Mouse (Mus musculus): ENCODE data around the gene Cd300c2. TPM values are rescaled to one million over a fixed set of nuclear protein-coding genes. Genes with fewer than 3 reads are reported as not detected.
"Not testable (repeated sequence)": the region's sequence is repeated elsewhere in the genome, so short reads cannot be mapped to it uniquely, and the experiment has no call there.

The Cd300c2 gene
- polyA plus RNA-seq (2012), result not detected in 2 replicates

DNA sequence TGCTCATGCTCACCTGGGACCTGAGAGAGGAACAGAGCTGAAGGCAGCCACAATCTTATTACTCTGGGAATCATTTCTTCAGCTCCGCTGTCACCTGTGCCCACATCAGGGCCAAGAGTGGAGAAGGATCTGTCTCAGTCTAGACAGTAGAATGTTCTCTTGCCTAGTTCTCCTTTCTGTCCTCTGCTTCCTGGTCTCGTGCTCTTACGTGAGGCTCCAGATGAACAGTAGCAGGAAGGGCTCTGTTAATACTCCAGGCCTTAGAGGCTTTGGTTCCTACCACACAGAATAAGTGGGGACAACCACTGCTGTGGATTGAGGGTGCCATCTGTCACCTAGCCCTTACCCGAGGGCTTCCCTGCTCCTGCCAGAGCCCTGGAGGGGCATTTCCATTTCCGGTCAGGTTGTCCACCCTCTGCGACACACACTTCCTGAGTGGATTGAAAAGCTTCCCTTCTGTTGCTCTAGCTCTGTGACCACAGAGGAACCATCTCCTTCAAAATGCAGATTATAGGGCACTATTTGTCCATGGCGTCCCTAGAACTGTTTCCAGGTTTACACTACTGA, at the start of gene Cd300c2:
Gene Cd300c2 (minus strand): TSS at position 407 of the 567 bp plus-strand sequence.
- no peak for TF ChIP-seq GATA1 (IDR thresholded peaks at IDR 0.05; ENCODE audit: low read length)

DNA sequence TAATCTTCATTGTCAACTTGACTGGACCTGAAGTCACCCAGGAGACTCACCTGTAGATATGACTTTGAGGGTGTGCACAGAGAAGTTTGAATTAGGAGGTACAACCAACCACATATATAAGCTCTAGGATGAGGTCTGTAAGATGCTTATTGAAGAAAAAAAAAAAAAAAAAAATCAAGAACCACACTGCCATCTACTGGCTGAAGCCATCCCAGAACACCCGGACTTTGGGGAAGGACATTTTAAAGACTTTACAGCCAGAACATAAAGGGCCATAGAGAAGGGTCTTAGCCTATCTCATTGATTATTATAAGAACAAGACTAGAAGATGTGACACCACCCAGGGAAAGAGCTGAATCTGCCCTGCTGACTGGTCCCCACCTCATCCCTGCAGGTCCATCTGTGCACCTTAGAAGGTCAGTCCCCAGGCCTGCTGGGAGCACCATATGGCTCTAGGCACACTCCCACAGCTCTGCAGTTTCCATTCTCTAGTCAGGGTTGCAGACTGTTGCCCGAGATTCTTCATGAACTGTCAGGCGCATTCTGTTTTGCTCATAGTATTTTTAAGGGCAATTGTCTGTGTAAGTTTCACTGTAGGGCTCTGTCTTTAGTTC, 47.7 kb upstream of the Cd300c2 start:
- no peak for TF ChIP-seq GATA1 (IDR thresholded peaks at IDR 0.05; ENCODE audit: low read length)

DNA sequence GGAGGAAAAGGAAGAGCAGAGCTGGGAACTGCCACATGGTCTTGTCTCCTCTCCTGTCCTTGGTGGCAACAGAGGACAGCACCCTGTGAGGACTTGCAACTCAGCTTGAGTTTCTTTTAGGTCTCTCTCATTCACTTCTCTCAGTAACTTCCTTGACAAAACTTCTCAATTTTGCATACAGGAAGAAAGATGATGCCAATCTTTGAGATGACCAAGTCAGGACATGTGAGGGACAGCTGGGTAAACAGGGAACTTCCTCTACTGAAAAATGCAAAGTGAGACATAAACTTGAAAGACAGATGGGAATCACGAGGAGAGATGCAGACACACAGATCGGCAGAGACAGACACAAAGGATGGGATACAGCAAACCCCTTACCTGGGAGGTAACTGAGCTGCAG, 46.6 kb upstream of the Cd300c2 start, which contains the start of gene Cd300ld3:
Gene Cd300ld3 (minus strand): TSS at position 151 of the 400 bp plus-strand sequence.
- no peak for TF ChIP-seq GATA1 (IDR thresholded peaks at IDR 0.05; ENCODE audit: low read length)

DNA sequence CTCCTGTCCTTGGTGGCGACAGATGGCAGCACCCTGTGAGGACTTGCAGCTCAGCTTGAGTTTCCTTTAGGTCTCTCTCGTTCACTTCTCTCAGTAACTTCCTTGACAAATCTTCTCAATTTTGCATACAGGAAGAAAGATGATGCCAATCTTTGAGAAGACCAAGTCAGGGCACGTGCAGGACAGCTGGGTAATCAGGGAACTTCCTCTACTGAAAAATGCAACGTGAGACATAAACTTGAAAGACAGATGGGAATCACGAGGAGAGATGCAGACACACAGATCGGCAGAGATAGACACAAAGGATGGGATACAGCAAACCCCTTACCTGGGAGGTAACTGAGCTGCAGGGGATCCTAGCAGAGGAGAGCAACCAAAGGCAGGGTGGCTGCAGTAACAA, 36.0 kb upstream of the Cd300c2 start, which contains the start of gene Cd300ld5:
Gene Cd300ld5 (minus strand): TSS at position 101 of the 400 bp plus-strand sequence.
- TF ChIP-seq GATA1 (IDR thresholded peaks at IDR 0.05; ENCODE audit: low read length), result not testable (repeated sequence)

DNA sequence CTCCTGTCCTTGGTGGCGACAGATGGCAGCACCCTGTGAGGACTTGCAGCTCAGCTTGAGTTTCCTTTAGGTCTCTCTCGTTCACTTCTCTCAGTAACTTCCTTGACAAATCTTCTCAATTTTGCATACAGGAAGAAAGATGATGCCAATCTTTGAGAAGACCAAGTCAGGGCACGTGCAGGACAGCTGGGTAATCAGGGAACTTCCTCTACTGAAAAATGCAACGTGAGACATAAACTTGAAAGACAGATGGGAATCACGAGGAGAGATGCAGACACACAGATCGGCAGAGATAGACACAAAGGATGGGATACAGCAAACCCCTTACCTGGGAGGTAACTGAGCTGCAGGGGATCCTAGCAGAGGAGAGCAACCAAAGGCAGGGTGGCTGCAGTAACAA, 25.2 kb upstream of the Cd300c2 start, which contains the start of gene Cd300ld4:
Gene Cd300ld4 (minus strand): TSS at position 101 of the 400 bp plus-strand sequence.
- TF ChIP-seq GATA1 (IDR thresholded peaks at IDR 0.05; ENCODE audit: low read length), result not testable (repeated sequence)

DNA sequence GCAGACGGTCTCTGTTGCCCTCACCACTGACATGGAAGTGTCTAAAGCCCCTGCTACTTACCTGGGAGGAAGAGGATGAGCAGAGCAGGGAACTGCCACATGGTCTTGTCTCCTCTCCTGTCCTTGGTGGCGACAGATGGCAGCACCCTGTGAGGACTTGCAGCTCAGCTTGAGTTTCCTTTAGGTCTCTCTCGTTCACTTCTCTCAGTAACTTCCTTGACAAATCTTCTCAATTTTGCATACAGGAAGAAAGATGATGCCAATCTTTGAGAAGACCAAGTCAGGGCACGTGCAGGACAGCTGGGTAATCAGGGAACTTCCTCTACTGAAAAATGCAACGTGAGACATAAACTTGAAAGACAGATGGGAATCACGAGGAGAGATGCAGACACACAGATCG, 14.4 kb upstream of the Cd300c2 start, which contains the start of gene Cd300ld2:
Gene Cd300ld2 (minus strand): TSS at position 101 of the 400 bp plus-strand sequence.
- not testable (repeated sequence) for TF ChIP-seq GATA1 (IDR thresholded peaks at IDR 0.05; ENCODE audit: low read length)

DNA sequence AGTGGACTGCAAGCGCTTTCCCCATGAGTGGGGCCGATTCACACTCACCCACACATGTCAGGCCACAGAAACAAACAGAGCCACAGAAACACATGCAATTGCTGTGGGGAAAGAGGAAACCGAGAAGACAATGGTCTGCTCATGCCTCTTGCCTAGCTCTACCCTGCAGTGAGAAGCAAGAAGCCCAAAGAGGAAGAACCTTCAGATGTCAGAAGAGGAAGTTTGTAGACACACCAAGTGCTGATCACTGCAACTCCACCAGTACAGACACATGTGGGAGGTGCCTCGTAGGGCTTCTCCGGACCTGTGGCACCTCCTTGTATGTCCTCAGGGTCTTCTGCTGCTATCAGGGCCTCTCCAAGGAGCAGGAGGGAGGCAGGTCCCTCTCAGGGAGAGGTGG, 2.4 kb upstream of the Cd300c2 start:
- no peak for TF ChIP-seq GATA1 (IDR thresholded peaks at IDR 0.05; ENCODE audit: low read length)

DNA sequence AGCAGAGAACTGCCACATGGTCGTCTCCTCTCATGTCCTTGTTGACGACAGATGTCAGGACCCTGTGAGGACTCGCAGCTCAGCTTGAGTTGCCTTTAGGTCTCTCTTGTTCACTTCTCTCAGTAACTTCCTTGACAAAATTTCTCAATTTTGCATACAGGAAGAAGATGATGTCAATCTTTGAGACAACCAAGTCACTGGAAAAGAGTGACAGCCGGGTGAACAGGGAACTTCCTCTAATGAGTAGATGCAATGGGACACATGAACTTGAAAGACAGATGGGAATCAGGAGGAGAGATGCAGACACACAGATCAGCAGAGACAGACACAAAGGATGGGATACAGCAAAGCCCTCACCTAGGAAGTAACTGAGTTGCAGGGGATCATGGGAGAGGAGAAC, 11.9 kb downstream of the Cd300c2 start, which contains the start of gene Cd300ld:
Gene Cd300ld (minus strand): TSS at position 130 of the 400 bp plus-strand sequence.
- TF ChIP-seq GATA1 (IDR thresholded peaks at IDR 0.05; ENCODE audit: low read length), result no peak

DNA sequence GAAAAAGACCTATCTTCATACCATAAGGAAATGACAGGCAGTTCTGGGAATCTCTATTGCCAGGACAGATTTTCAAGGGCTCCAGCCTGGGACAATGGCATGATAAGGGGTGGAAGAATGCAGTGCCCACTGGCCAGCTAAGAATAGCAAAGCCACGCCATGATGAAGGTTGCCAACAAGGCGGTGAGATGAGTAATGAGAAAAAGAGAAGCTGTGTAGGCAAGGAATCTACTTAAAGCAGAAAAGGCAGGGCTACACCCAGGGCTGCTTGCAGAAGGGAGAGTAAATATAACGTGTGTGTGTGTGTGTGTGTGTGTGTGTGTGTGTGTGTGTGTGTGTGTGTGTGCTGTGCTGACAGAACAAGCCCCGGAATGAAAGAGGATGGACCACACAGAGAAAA, 19.8 kb downstream of the Cd300c2 start:
- no peak for TF ChIP-seq GATA1 (IDR thresholded peaks at IDR 0.05; ENCODE audit: low read length)

DNA sequence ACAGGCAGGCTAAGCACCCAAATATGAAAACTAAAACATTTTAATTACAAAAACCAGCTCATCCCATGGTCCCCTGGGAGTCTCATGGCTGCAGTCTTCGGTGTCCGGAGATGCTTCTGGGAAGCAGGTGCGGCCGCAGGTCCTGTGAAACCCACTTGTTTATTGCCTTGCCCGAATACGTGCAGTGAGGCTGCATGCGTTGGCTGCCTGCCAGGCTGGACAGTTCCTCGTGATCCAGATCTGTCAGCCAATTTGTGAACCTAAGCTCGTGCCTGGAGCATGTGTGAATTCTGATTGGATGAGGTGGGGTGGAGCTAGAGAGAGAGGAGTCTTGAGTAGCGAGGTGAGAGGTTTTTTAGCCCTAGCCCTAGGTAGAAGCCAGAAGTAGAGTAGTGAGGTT, 29.0 kb downstream of the Cd300c2 start:
- TF ChIP-seq GATA1 (IDR thresholded peaks at IDR 0.05; ENCODE audit: low read length), result no peak

DNA sequence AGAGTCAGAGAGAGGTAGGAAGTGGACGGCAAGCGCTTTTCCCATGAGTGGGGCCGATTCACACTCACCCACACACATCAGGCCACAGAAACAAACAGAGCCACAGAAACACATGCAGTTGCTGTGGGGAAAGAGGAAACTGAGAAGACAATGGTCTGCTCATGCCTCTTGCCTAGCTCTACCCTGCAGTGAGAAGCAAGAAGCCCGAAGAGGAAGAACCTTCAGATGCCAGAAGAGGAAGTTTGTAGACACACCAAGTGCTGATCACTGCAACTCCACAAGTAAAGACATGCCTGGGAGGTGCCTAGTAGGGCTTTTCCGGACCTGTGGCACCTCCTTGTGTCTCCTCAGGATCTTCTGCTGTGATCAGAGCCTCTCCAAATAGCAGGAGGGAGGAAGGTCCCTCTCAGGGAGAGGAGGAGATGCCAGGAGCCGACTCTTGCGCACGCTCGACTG, 32.9 kb downstream of the Cd300c2 start, which contains the start of gene Cd300c:
Gene Cd300c (minus strand): TSS at position 406 of the 456 bp plus-strand sequence.
- no peak for TF ChIP-seq GATA1 (IDR thresholded peaks at IDR 0.05; ENCODE audit: low read length)

DNA sequence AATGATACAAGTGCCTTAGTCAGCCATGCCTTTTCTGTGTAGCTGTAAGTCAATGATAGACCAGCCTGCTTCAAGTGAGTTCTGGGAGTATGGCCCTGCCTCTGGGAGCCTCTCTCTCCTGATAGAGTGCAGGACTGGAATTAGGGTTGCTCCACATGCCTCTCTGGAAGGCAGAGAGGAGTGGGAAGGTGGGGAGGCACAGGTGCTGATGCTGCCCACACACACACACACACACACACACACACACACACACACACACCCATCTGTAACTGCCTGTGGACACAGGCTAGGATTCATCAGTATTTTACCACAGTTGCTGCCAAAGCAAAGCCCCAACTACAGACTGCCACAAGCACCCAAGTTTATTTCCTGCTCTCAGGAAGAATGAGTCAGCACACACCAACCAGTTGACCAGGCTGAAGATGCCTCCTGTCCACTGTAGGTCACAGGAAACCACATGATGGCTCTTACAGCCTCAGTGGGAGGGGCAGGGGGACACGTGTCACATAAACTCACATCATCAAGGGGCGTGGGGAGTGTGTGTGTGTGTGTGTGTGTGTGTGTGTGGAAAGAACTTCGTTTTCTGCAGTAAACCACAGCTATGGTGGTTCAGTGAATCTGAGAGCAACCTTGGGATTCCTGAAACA, 36.4 kb downstream of the Cd300c2 start:
- no peak for TF ChIP-seq GATA1 (IDR thresholded peaks at IDR 0.05; ENCODE audit: low read length)

DNA sequence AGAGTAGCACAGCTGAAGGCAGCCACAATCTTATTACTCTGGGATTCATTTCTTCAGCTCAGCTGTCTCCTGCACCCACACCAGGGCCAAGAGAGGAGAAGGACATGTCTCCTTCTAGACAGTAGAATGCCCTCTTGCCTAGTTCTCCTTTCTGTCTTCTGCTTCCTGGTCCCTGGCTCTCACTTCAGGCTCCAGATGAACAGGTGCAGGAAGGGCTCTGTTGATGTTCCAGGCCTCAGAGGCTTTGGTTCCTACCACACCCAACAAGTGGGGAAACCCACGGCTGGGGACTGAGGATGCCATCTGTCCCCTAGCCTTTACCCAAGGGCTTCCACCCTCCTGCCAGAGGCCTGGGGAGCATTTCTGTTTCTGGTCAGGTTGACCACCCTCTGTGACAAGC, 41.3 kb downstream of the Cd300c2 start:
- TF ChIP-seq GATA1 (IDR thresholded peaks at IDR 0.05; ENCODE audit: low read length), result no peak

Other genes starting within 250 kb of the Cd300c2 start
- gene Kif19a, start 236.5 kb downstream of the Cd300c2 start, polyA plus RNA-seq (2012), result not detected in 2 replicates
- gene Btbd17, start 205.9 kb downstream of the Cd300c2 start, polyA plus RNA-seq (2012), result not detected in 2 replicates
- not detected in 2 replicates for gene Gpr142, start 203.0 kb downstream of the Cd300c2 start, polyA plus RNA-seq (2012)
- not detected in 2 replicates for gene Gprc5c, start 150.7 kb downstream of the Cd300c2 start, polyA plus RNA-seq (2012)
- gene Cd300a, start 111.8 kb downstream of the Cd300c2 start, polyA plus RNA-seq (2012), result not detected in 2 replicates
- gene Cd300lb, start 67.5 kb downstream of the Cd300c2 start, polyA plus RNA-seq (2012), result not detected in 2 replicates
- gene Cd300c, start 32.7 kb downstream of the Cd300c2 start, polyA plus RNA-seq (2012), result not detected in 2 replicates
- not detected in 2 replicates for gene Cd300ld, start 12.0 kb downstream of the Cd300c2 start, polyA plus RNA-seq (2012)
- not detected in 2 replicates for gene Cd300ld2, start 14.3 kb upstream of the Cd300c2 start, polyA plus RNA-seq (2012)
- not detected in 2 replicates for gene Cd300ld4, start 25.1 kb upstream of the Cd300c2 start, polyA plus RNA-seq (2012)
- not detected in 2 replicates for gene Cd300ld5, start 35.9 kb upstream of the Cd300c2 start, polyA plus RNA-seq (2012)
- gene Cd300ld3, start 46.5 kb upstream of the Cd300c2 start, polyA plus RNA-seq (2012), result not detected in 2 replicates
- gene Cd300e, start 60.3 kb upstream of the Cd300c2 start, polyA plus RNA-seq (2012), result not detected in 2 replicates
- gene Rab37, start 89.6 kb upstream of the Cd300c2 start, polyA plus RNA-seq (2012), result 1.3 and 1.4 TPM in 2 replicates
- gene Cd300lf, start 132.1 kb upstream of the Cd300c2 start, polyA plus RNA-seq (2012), result not detected in 2 replicates
- 237 and 268 TPM in 2 replicates for gene Slc9a3r1, start 161.5 kb upstream of the Cd300c2 start, polyA plus RNA-seq (2012)
- gene Tmem104, start 185.6 kb upstream of the Cd300c2 start, polyA plus RNA-seq (2012), result 19.0 and 20.7 TPM in 2 replicates
- 33.7 and 35.0 TPM in 2 replicates for gene Nat9, start 186.0 kb upstream of the Cd300c2 start, polyA plus RNA-seq (2012)